Mouse (Mus musculus) lung, adult 2 months (tissue): ENCODE measurements around the gene Skp1a. TPM values are rescaled to one million over a fixed set of nuclear protein-coding genes. Genes with fewer than 3 reads are reported as not detected.

Source experiments
- DNase-seq: peaks from one replicate; pipeline ENCODE4 v3.0.0; 2022
- H3K4me1 ChIP-seq: fragments of 200-500 bp; 2 replicates; pipeline ENCODE4 v1.6.1; 2011; ENCODE audit warnings: low read length; ENCODE audit not compliant: control insufficient read depth, insufficient read depth
- H3K4me3 ChIP-seq: fragments of 200-500 bp; replicated peaks from 2 replicates; pipeline ENCODE3; 2011; ENCODE audit warnings: low read depth, mild to moderate bottlenecking, control low read depth, low read length; ENCODE audit errors: extremely low read depth
- CTCF ChIP-seq: fragments of 200-500 bp; IDR thresholded peaks from 2 replicates; pipeline ENCODE4 v1.5.1; 2011; ENCODE audit warnings: mild to moderate bottlenecking, low read length, control low read depth; ENCODE audit not compliant: insufficient read depth
- POLR2A ChIP-seq: fragments of 200-500 bp; IDR thresholded peaks from 2 replicates; pipeline ENCODE4 v1.6.1; 2011; ENCODE audit warnings: low read depth, mild to moderate bottlenecking, control low read depth, low read length, borderline replicate concordance; ENCODE audit errors: extremely low read depth
- WGBS: fragments of 180-500 bp; shearing (Covaris S2); methylation state at CpG from one replicate; pipeline ENCODE4 v1.1.7; 2018; 5-methylcytosine and 5-hydroxymethylcytosine counted together
- polyA plus RNA-seq: library from polyadenylated mRNA; depleted of rRNA; stranded (reverse); fragments of >200 nt; gene quantifications from 2 replicates; pipeline ENCODE4 v1.2.3, GENCODE M21; 2012

Skp1a gene
- polyA plus RNA-seq, 1 experiment = 25.8 TPM

DNA sequence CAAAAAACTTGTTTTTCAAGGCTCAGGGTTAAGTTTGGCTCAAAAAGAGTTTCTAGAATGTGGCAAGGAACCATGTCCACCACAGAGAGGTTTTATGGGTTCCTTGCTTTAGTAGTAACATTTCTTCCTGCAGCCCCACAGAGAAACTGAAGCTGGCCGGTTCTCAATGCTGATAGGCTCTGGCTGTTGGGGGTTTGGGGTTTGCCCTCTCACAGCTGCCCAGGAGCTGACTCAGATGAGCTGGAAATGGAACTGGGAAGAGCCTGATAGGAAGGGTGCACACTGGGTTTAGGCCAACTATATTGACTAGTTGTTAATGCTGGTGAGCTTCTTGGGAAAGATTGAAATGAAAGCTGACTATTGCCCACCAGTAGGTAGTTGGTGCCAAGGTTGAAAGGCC is 20.9 kb downstream of the Skp1a start:
- WGBS = 43% methylated on average over 1 of the region's 1 CpGs
- no peak for TF ChIP-seq CTCF
- TF ChIP-seq POLR2A = no peak

DNA sequence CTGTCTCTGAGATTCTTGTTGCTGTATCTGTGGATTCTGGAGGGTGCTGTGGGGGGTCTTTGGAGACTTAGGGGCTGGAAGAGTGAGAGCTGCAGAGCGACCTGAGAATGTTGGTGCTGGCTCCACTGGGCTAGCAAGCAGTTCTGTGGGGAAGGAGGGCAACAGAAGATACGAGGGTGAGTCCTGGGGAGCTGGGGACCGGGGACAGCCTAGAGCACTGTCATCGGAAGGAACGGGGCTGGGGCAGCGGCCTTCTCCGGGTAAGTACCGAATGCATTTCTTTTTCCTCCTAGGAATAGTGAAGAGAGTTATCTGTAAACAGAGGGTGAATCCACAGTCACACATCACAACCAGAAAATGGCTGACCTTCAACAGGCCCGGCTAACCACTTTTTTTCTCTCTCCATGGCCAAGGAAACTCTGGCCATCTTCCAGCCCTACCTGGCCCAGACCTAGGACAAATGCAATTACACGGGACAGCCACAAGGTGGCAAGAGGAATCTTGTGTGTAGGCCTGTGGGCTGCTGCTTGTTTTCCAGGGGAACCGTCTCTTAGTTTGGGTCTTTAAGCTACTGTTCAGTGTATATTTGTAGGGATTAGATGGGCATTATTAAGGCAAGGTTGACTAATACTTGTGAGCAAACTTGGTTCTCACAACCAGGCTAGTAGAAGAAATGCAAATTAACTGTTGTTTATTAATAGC is 22.0 kb downstream of the Skp1a start:
- H3K4me1 ChIP-seq = no peaks in the 10 kb centered on the region; the same call in 1 of the 2 replicates
- no peak overlapping the region for H3K4me3 ChIP-seq
- no peak for DNase-seq
- peak; percentile 89 for TF ChIP-seq CTCF
- TF ChIP-seq POLR2A = no peak
- 59% methylated on average over 11 of the region's 11 CpGs for WGBS

More for the DNA sequence above, 20.9 kb downstream of the Skp1a start:
- Histone ChIP-seq H3K4me3 (no peak overlapping the region), H3K4me1 (no peaks in the 10 kb centered on the region; the same call in 1 of the 2 replicates)
- DNase-seq = no peak

DNA sequence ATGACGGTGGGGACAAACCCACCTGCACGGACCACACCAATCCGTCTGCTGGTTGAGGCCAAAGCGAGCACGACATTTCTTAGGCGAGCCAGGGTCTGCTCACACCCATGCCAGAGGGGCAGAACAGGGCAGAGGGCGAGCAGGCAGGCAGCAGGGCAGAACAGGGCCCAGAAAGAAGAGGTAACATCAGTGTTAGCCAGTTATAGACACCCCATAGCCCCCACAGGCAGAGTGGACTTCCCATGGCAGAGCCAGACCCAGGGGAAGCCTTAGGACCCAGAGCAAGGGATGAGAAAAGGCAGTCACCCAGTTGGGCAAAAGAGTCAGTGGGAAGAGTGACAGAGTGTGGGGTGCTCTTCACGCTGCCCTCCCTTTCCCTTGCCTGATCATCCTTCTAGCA is 23.3 kb downstream of the Skp1a start:
- Histone ChIP-seq H3K4me1 (no peaks in the 10 kb centered on the region; the same call in 1 of the 2 replicates), H3K4me3 (no peak overlapping the region)
- TF ChIP-seq CTCF (no peak), POLR2A (no peak)
- no peak for DNase-seq
- 94% methylated on average over 8 of the region's 8 CpGs for WGBS

DNA sequence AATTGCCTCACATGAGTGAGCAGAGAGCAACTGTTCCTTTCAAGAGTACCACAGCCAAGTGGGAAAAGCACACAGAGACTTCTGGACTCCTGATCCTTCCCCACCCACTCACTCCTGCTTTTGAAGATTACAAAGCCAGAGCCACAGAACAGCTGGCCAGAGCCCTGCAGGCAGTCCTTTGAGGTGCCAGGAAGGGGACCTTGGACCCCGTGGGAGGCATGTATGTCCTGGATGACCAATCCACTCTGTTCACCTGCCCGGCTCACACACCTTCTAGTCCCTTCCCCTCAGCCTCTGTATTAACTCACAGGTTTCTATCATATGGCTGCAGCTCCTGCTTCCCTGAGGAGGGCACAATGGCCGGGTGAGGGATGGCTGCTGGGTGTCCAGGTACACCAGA is 25.6 kb downstream of the Skp1a start:
- 94% methylated on average over 3 of the region's 3 CpGs for WGBS
- DNase-seq = no peak
- H3K4me3 ChIP-seq = no peak overlapping the region
- TF ChIP-seq POLR2A (no peak), CTCF (no peak)
- H3K4me1 ChIP-seq = peaks cover 10% of the 10 kb centered on the region; the same call in 1 of the 2 replicates

DNA sequence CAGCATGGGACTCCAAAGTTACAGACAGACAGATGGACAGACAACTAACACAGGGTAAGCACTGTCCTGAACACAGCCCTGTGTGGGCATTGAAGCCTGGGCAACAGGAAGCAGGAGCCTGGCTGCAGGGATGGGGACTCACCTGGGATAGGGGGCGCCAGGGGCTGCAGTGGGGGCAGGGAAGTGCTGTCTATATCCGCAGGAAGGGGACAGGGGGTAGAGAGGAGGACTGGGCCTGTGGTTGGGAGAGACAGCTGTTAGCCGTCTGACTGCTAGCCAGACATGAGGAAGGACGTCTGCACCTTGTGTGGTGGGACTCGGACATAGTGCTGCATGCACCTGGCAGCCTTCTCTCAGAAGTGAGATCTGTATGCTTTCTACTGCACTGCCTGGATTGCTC is 26.9 kb downstream of the Skp1a start:
- peaks cover 10% of the 10 kb centered on the region; the same call in 1 of the 2 replicates for H3K4me1 ChIP-seq
- 56% methylated on average over 5 of the region's 5 CpGs for WGBS
- H3K4me3 ChIP-seq = no peak overlapping the region
- no peak for TF ChIP-seq POLR2A
- no peak for TF ChIP-seq CTCF
- DNase-seq = no peak

DNA sequence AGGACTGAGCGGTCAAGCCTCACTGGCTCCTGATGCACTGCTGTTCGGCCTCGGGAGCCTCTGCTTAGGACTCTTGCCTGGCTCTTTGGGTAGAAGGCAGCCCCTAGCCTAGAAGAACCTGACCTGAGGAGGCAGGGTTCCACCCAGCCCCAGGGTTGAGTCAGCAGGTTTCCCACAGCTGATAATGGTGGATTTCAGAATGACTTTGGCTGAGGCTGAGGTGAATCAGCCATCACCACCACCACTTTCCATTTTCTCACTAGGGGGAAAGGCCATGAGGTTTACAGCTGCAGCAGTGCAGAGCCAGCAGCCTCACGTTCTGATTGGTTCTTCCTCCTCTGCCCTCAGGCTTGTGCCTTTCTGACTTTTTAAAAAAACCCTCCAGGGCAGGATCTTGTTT is 29.1 kb downstream of the Skp1a start:
- WGBS = 58% methylated on average over 4 of the region's 4 CpGs
- TF ChIP-seq CTCF (no peak), POLR2A (no peak)
- DNase-seq = no peak
- no peak overlapping the region for H3K4me3 ChIP-seq
- H3K4me1 ChIP-seq = peaks cover 15% of the 10 kb centered on the region

GRCm38 (mm10) chr11:52261937-52262336 is 30.1 kb downstream of the Skp1a start:
- TF ChIP-seq CTCF = peak; percentile 85
- no peak for TF ChIP-seq POLR2A
- Histone ChIP-seq H3K4me3 (no peak overlapping the region), H3K4me1 (peaks cover 20% of the 10 kb centered on the region)
- DNase-seq = peak; percentile 46
- WGBS = 25% methylated on average over 5 of the region's 5 CpGs

- no peak for DNase-seq
- TF ChIP-seq POLR2A (no peak), CTCF (no peak)
- Histone ChIP-seq H3K4me3 (no peak overlapping the region), H3K4me1 (peaks cover 20% of the 10 kb centered on the region)
- WGBS = 86% methylated on average over 11 of the region's 11 CpGs
Observed at GRCm38 (mm10) chr11:52262338-52262737, 30.5 kb downstream of the Skp1a start.

DNA sequence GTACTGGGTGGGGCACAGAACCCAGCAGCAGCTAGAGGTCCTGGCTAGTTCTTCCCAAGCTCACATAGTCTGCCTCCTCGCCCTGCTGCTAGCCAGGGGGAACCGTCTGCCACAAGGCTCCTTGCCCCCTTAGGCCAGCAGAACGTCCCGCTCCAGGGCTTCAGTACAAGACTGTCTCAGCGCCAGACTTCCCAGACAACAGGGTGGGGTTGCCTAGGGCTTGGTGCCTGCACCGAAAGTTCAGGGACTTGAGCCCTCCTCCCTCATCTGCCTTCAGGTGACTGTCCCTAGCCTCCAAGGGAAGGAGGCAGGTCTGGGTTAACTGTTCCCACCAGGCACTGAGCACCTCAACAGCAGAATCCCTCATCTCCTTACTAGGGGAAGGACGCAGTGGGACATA is 33.1 kb downstream of the Skp1a start:
- TF ChIP-seq POLR2A (no peak), CTCF (no peak)
- Histone ChIP-seq H3K4me3 (no peak overlapping the region), H3K4me1 (peaks cover 41% of the 10 kb centered on the region)
- WGBS = 62% methylated on average over 7 of the region's 7 CpGs
- no peak for DNase-seq

DNA sequence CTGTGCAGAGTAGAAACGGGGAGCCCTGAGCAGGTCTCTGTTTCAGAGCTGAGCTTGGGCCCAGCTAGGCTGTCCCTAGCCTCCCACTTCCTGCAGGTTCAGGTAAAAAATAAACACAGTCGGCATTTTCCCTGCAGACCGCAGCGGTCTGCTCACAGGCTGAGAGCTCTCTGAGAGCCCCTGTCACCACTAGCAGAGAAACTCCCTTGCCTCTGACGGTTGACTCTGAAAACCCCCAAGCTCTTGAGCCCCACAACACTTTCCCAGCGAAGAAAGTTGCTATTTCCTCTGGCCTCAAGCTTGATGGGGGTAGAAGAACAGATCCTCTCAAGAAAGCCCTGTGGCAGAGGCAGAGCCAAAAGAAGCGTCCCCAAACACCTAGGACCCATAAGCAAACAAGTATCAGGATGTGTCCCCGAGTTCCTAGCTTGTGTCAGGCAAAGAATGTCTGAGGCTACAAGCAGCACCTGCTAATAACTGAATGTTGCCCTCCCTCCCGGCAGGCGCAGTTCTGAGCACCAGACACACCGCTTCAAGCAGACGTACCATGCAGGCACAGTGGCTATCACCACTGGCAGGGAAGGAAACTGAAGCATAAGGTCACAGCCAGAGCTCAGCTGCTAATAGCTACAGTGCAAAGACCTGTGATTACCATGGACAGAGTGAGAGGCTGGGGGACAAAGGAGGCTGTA is 34.0 kb downstream of the Skp1a start:
- WGBS = 32% methylated on average over 12 of the region's 12 CpGs
- no peak for DNase-seq
- H3K4me1 ChIP-seq = peaks cover 43% of the 10 kb centered on the region
- no peak overlapping the region for H3K4me3 ChIP-seq
- no peak for TF ChIP-seq CTCF
- TF ChIP-seq POLR2A = no peak
